Mouse (Mus musculus) megakaryocyte progenitor cell, adult 5-6 weeks (primary cell): ENCODE measurements around the gene Usp19. TPM values are rescaled to one million over a fixed set of nuclear protein-coding genes. Genes with fewer than 3 reads are reported as not detected.

Experiments
- ATAC-seq: replicated peaks from 2 replicates; pipeline ENCODE4 v1.8.0; 2016; ENCODE audit warnings: mild to moderate bottlenecking, moderate TSS enrichment, inconsistent platforms; ENCODE audit not compliant: poor library complexity
- total RNA-seq, 2 experiments: library from RNA; stranded (forward) in 1 of 2; stranded (reverse) in 1 of 2; fragments of 157-497, 149-512 nt in 1 of 2; fragments of 200-1000 nt in 1 of 2; gene quantifications; 2 replicates each; pipeline versions ENCODE4 v1.2.3 to v1.2.4; 2015 to 2017

Usp19 gene
- total RNA-seq, 2 experiments from 2014 or later, result 36.1 to 38.0 TPM

GRCm38 (mm10) chr9:108493246-108493645 lies 2.8 kb downstream of the Usp19 start:
- ATAC-seq, result no peak

GRCm38 (mm10) chr9:108494146-108494825 lies 3.9 kb downstream of the Usp19 start:
- no peak for ATAC-seq

GRCm38 (mm10) chr9:108494905-108495304 lies 4.5 kb downstream of the Usp19 start:
- ATAC-seq, result no peak

GRCm38 (mm10) chr9:108499231-108499630 lies 8.8 kb downstream of the Usp19 start:
- no peak for ATAC-seq

GRCm38 (mm10) chr9:108499943-108500342 lies 9.5 kb downstream of the Usp19 start:
- no peak for ATAC-seq

GRCm38 (mm10) chr9:108506901-108507300 lies 16.5 kb downstream of the Usp19 start:
- ATAC-seq, result no peak

GRCm38 (mm10) chr9:108507619-108508434 lies 17.4 kb downstream of the Usp19 start, which contains the start of gene Qars:
Gene Qars (plus strand): TSS chr9:108507706.
- ATAC-seq, result peak; percentile 99

- ATAC-seq, result no peak
Measured at GRCm38 (mm10) chr9:108508776-108509175, 18.4 kb downstream of the Usp19 start.

GRCm38 (mm10) chr9:108516380-108517251 lies 26.2 kb downstream of the Usp19 start, which contains the start of gene Qrich1:
Gene Qrich1 (plus strand): TSS chr9:108516806.
- ATAC-seq, result peak; percentile 87

- peak; percentile 56 for ATAC-seq
Measured at GRCm38 (mm10) chr9:108517253-108517930, 27.0 kb downstream of the Usp19 start.

GRCm38 (mm10) chr9:108517931-108518332 lies 27.5 kb downstream of the Usp19 start:
- peak; percentile 28 for ATAC-seq

- no peak for ATAC-seq
Measured at GRCm38 (mm10) chr9:108521604-108522003, 31.2 kb downstream of the Usp19 start.

- no peak for ATAC-seq
Measured at GRCm38 (mm10) chr9:108523341-108523740, 32.9 kb downstream of the Usp19 start.

GRCm38 (mm10) chr9:108525400-108525799 lies 35.0 kb downstream of the Usp19 start:
- ATAC-seq, result no peak

GRCm38 (mm10) chr9:108530954-108531353 lies 40.6 kb downstream of the Usp19 start:
- no peak for ATAC-seq

GRCm38 (mm10) chr9:108531496-108531895 lies 41.1 kb downstream of the Usp19 start:
- ATAC-seq, result no peak

- no peak for ATAC-seq
Measured at GRCm38 (mm10) chr9:108540846-108541245, 50.4 kb downstream of the Usp19 start.

- no peak for ATAC-seq
Measured at GRCm38 (mm10) chr9:108545986-108546385, 55.6 kb downstream of the Usp19 start.

- no peak for ATAC-seq
Measured at GRCm38 (mm10) chr9:108546875-108547274, 56.5 kb downstream of the Usp19 start.
